Mouse (Mus musculus) inflammation-experienced regulatory T-cells, adult 6 months (primary cell): ENCODE data around the gene Pdcd11. TPM values are rescaled to one million over a fixed set of nuclear protein-coding genes. Genes with fewer than 3 reads are reported as not detected.
"Not testable (repeated sequence)": the region's sequence is repeated elsewhere in the genome, so short reads cannot be mapped to it uniquely, and the experiment has no call there.

ENCODE experiments used
- ATAC-seq: one replicate; pipeline ENCODE4 v1.8.0; 2017
- polyA plus RNA-seq, 3 experiments: library from polyadenylated mRNA; unstranded; fragments of 100-300 nt; shearing (Covaris generic); gene quantifications; one replicate each; pipeline ENCODE4 v1.2.1; 2017

Gene Pdcd11
- polyA plus RNA-seq, 3 experiments from 2014 or later = 5.9 to 8.5 (median 7.3) TPM

- no peak for ATAC-seq
Observed at GRCm38 (mm10) chr19:47128835-47129234, 38.3 kb downstream of the Pdcd11 start.

DNA sequence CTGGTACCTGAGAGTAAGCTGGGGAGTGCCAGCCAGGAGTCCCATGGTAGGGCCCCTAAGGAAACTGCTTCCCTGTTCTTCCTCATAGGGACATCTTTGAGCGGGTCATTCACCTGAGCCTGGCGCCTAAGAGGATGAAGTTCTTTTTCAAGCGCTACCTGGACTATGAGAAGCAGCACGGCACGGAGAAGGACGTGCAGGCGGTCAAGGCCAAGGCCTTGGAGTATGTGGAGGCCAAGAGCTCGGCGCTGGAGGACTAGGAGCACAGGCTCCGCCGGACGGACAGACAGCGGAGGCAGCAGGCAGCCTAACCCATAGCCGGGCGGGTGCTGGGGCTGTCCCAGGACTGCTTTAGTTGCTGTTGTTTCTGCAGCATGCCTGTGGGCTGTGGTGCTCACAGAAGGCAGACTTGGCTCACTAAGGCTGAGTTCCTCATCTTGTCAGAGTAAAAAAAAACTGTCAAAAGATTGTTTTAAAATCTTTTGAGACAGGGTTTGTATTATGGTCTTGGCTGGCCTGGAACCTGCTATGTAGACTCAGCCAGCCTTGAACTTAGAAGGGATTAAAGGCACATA lies 40.1 kb downstream of the Pdcd11 start:
- no peak for ATAC-seq

GRCm38 (mm10) chr19:47133161-47133560 lies 42.6 kb downstream of the Pdcd11 start:
- ATAC-seq = no peak

DNA sequence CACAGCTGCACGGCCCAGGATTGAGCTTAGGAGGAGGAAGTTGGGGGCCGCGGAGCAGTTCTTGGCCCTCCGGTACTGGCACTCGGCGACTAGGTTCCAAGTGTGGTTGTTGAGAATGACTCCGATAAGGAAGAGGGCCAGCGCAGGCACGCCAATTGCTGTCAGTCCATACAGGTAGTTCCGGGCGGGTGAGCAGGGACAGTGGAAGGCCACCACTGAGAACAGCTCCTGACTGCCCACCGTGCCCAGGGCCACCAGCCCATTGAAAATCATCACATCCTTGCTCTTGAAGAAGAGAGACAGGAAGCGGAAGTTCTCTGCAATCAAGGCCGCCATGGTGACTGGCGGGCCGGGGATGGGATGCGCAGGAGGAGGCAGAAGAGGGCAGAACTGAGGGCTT lies 45.0 kb downstream of the Pdcd11 start:
- ATAC-seq = no peak

DNA sequence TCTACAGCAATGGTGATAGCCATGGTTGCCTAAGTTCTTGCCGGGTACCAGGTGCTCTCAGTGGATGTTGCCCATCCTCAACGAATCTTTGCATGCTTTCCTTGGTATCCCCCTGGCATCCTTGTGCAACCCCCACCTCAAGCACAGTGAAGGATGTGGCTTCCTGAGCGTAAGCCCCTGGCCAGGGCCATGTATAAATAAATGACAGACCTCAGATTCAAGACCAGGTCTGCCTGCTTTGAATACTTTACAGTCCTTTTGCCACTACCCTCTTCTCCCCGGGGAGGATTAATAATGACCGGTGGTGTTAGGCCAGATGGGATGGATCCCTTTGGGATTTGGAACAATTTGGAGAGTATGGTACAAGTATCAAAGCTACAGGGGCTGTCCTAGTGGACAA lies 45.6 kb downstream of the Pdcd11 start:
- ATAC-seq = no peak

GRCm38 (mm10) chr19:47137051-47137581 lies 46.5 kb downstream of the Pdcd11 start:
- no peak for ATAC-seq

- peak; percentile 86 for ATAC-seq
Observed at GRCm38 (mm10) chr19:47137771-47138421, 47.3 kb downstream of the Pdcd11 start, which contains the start of gene Calhm2. Calhm2 (minus strand) TSS chr19:47138294.

GRCm38 (mm10) chr19:47139611-47140010 lies 49.0 kb downstream of the Pdcd11 start:
- not testable (repeated sequence) for ATAC-seq

DNA sequence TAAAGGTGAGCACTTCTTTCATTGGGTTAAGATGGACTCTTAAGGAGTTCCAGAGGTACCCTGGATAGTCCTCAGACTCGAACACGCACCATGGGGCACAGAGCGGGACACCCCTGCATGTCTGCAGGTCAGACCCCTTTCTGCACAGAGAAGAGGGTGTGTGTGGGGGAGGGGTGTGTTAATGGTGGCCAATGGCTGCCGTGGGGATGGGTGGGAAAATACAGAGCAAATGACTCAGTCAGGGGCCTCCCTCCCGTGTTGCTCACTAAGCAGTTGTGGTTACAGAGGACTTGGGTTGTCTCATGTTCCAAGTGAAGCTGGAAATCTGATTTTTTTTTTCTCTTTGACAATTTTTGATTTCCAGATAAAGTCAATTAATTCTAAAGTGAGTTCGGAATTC lies 51.9 kb downstream of the Pdcd11 start:
- ATAC-seq = no peak

- no peak for ATAC-seq
Observed at GRCm38 (mm10) chr19:47144154-47144553, 53.6 kb downstream of the Pdcd11 start, which contains the start of gene Calhm1. Calhm1 (minus strand) TSS chr19:47144254.

- ATAC-seq = peak; percentile 17
Observed at GRCm38 (mm10) chr19:47148267-47148847, 57.8 kb downstream of the Pdcd11 start.

GRCm38 (mm10) chr19:47149854-47150253 lies 59.3 kb downstream of the Pdcd11 start:
- no peak for ATAC-seq

GRCm38 (mm10) chr19:47151332-47152061 lies 60.9 kb downstream of the Pdcd11 start:
- no peak for ATAC-seq

GRCm38 (mm10) chr19:47152062-47152369 lies 61.4 kb downstream of the Pdcd11 start:
- ATAC-seq = no peak

- ATAC-seq = no peak
Observed at GRCm38 (mm10) chr19:47153767-47154166, 63.2 kb downstream of the Pdcd11 start.

GRCm38 (mm10) chr19:47157664-47158063 lies 67.1 kb downstream of the Pdcd11 start, which contains the start of gene Calhm3:
Calhm3 (minus strand) TSS chr19:47157764.
- no peak for ATAC-seq

DNA sequence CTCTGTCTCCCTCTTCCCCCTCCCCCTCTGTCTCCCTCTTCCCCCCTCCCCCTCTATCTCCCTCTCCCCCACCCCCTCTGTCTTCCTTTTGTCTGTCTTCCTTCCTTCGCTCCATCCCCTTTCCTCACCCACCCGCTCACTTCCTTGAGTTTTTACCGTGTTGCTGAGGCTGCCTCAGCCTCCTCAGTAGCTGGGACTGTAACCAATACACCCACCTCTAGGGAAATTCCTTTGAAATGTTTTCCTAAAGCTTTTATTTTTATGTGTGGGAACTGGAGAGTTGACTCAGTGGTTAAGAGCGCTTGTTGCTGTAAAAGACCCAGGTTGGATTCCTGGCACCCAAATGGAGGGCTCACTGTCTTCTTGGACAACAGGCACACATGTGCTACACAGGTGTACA lies 71.1 kb downstream of the Pdcd11 start:
- ATAC-seq = no peak

- no peak for ATAC-seq
Observed at GRCm38 (mm10) chr19:47163176-47163744, 72.7 kb downstream of the Pdcd11 start.

- ATAC-seq = no peak
Observed at GRCm38 (mm10) chr19:47166758-47167157, 76.2 kb downstream of the Pdcd11 start.

- no peak for ATAC-seq
Observed at GRCm38 (mm10) chr19:47167617-47168214, 77.1 kb downstream of the Pdcd11 start.

GRCm38 (mm10) chr19:47168223-47168622 lies 77.7 kb downstream of the Pdcd11 start:
- peak; percentile 41 for ATAC-seq

DNA sequence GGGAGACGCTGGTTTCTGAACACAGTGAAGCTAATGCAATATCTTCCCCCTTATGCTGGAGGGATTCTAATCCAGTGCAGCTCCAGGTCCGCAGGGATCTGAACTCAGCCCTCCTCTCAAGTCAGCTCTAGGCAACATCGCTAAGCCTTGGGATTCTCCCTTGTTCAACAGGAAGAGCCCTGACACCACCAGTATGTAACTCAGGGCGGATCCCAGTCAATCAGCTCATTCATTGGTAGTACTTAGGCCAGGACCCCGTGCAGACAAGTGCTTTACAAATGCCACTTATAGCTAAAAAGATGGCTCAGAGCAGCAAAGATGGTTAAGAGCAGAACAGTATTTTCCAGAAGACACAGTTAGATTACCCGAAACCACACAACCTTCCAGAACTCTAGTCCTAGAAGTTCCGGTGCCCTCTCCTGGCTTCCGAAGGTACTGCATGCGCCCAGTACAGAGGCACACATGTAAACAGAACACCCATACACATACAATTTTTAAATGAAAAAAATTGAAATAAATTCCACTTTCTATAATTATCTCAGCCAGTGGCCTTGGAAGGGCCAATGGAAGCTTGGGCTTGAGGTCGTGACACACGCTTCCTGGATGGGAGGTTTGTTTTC lies 78.3 kb downstream of the Pdcd11 start:
- peak; percentile 67 for ATAC-seq
